Mouse (Mus musculus): ENCODE results near the gene Pdzd2. TPM values are rescaled to one million over a fixed set of nuclear protein-coding genes. Genes with fewer than 3 reads are reported as not detected.
A peak's percentile ranks its signal among the peaks of the same experiment; 100 is the strongest.

The Pdzd2 gene
- polyA plus RNA-seq, 1 experiment from 2014 or later = 19.1 TPM

- ATAC-seq (replicated peaks; ENCODE audit: low FRiP score, low read depth) (no peak), DNase-seq (ENCODE audit: low spot score) (no peak)
- no peak for TF ChIP-seq CTCF (IDR thresholded peaks at IDR 0.05; ENCODE audit: low read depth)
- Histone ChIP-seq H3K36me3 (ENCODE audit: insufficient read depth, low read length) (no peaks in the 10 kb centered on the region), H3K9me3 (replicated peaks; ENCODE audit: low read length) (no peaks in the 10 kb centered on the region), H3K4me1 (replicated peaks; ENCODE audit: insufficient read depth, low read length) (0 out of 2 replicates have a peak, but pooled peaks cover 3% of the 10 kb centered on the region), H3K27ac (no peak overlapping the region), H3K4me3 (replicated peaks; ENCODE audit: low read depth, low read length) (no peak overlapping the region), H3K4me2 (ENCODE audit: low read length) (no peak overlapping the region), H3K27me3 (ENCODE audit: insufficient read depth, low read length) (no peaks in the 10 kb centered on the region), H3K9ac (ENCODE audit: low read depth, low read length) (no peak overlapping the region)
- 69% methylated on average over 4 of the region's 4 CpGs for WGBS
Measured at GRCm38 (mm10) chr15:12734221-12734620, 5.5 kb downstream of the Pdzd2 start.

DNA sequence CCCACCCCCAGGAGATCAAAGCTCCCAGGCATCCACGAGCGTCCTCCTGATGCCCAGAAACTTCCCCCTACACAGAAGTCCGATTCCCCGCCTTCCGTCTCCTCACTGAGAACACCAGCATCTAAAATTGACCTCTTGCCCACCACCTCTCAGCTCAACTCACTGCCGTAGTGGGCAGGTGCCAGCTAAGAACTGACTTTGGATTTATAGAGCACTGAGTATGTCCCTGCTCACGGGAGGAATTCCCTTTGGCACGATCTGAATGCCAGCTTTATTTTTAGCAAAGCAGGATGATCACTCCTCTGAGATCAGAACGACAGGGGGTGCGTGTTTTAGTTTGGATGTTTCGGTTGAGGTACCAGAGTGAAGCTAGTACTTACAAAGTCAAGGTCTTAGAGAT is 7.1 kb downstream of the Pdzd2 start:
- Histone ChIP-seq H3K4me1 (replicated peaks; ENCODE audit: insufficient read depth, low read length) (no peaks in the 10 kb centered on the region), H3K36me3 (ENCODE audit: insufficient read depth, low read length) (no peaks in the 10 kb centered on the region), H3K4me2 (ENCODE audit: low read length) (no peak overlapping the region), H3K27ac (no peak overlapping the region), H3K4me3 (replicated peaks; ENCODE audit: low read depth, low read length) (no peak overlapping the region), H3K9ac (ENCODE audit: low read depth, low read length) (no peak overlapping the region), H3K27me3 (ENCODE audit: insufficient read depth, low read length) (no peaks in the 10 kb centered on the region), H3K9me3 (replicated peaks; ENCODE audit: low read length) (no peaks in the 10 kb centered on the region)
- no peak for ATAC-seq (replicated peaks; ENCODE audit: low FRiP score, low read depth)
- no peak for TF ChIP-seq CTCF (IDR thresholded peaks at IDR 0.05; ENCODE audit: low read depth)
- WGBS = 66% methylated on average over 11 of the region's 11 CpGs
- no peak for DNase-seq (ENCODE audit: low spot score)

DNA sequence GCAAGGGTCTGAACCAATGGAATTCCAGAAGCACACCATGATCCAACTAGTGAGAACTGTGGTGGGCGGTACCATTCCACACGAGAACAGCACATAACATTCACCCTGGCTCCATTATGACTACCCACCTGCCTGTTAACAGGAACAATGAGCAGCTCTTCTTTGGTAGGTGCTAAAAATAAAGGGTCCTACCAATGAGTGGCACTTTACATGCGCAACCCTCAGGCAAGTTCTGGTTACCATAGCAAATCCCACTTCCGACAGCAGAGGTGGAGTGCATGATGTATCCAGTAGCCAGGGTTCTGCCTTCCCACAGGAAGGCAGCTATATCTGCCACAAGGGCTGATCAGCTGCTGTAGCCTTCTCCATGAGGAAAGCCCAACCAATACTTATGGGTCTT is 11.3 kb downstream of the Pdzd2 start:
- H3K9me3 ChIP-seq (replicated peaks; ENCODE audit: low read length) = no peaks in the 10 kb centered on the region
- ATAC-seq (replicated peaks; ENCODE audit: low FRiP score, low read depth) = no peak
- H3K4me1 ChIP-seq (replicated peaks; ENCODE audit: insufficient read depth, low read length) = no peaks in the 10 kb centered on the region
- no peak for DNase-seq (ENCODE audit: low spot score)
- TF ChIP-seq CTCF (IDR thresholded peaks at IDR 0.05; ENCODE audit: low read depth) = no peak
- no peaks in the 10 kb centered on the region for H3K36me3 ChIP-seq (ENCODE audit: insufficient read depth, low read length)
- no peak overlapping the region for H3K4me2 ChIP-seq (ENCODE audit: low read length)
- H3K4me3 ChIP-seq (replicated peaks; ENCODE audit: low read depth, low read length) = no peak overlapping the region
- no peaks in the 10 kb centered on the region for H3K27me3 ChIP-seq (ENCODE audit: insufficient read depth, low read length)
- no peak overlapping the region for H3K9ac ChIP-seq (ENCODE audit: low read depth, low read length)
- H3K27ac ChIP-seq = no peak overlapping the region
- 90% methylated on average over 4 of the region's 4 CpGs for WGBS

DNA sequence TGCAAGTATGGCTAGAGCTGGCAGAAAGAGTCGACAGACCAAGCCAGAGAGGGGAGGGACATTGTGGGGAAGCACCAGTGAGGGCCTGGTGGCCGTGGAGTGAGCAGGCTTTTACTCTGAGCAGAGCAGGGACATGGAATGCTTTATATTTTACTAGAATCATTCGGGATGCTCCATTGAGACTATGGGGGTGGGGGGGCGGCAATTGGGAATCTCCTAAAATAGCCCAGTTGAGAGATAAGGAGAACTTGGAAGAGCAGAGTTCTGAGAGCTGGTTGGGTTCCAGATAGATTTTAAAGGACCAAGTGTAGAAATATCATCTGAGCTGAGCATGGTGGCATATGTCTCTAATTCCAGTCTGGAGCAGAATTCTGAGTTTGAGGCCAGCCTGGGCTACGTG is 14.5 kb downstream of the Pdzd2 start:
- no peaks in the 10 kb centered on the region for H3K36me3 ChIP-seq (ENCODE audit: insufficient read depth, low read length)
- H3K27me3 ChIP-seq (ENCODE audit: insufficient read depth, low read length) = no peaks in the 10 kb centered on the region
- H3K4me2 ChIP-seq (ENCODE audit: low read length) = no peak overlapping the region
- H3K4me3 ChIP-seq (replicated peaks; ENCODE audit: low read depth, low read length) = no peak overlapping the region
- 72% methylated on average over 5 of the region's 5 CpGs for WGBS
- H3K9ac ChIP-seq (ENCODE audit: low read depth, low read length) = no peak overlapping the region
- no peak overlapping the region for H3K27ac ChIP-seq
- DNase-seq (ENCODE audit: low spot score) (no peak), ATAC-seq (replicated peaks; ENCODE audit: low FRiP score, low read depth) (no peak)
- TF ChIP-seq CTCF (IDR thresholded peaks at IDR 0.05; ENCODE audit: low read depth) = no peak
- H3K4me1 ChIP-seq (replicated peaks; ENCODE audit: insufficient read depth, low read length) = no peaks in the 10 kb centered on the region
- H3K9me3 ChIP-seq (replicated peaks; ENCODE audit: low read length) = no peaks in the 10 kb centered on the region

GRCm38 (mm10) chr15:12721684-12722500 is 17.8 kb downstream of the Pdzd2 start:
- DNase-seq (ENCODE audit: low spot score) (no peak), ATAC-seq (replicated peaks; ENCODE audit: low FRiP score, low read depth) (no peak)
- Histone ChIP-seq H3K27me3 (ENCODE audit: insufficient read depth, low read length) (no peaks in the 10 kb centered on the region), H3K4me3 (replicated peaks; ENCODE audit: low read depth, low read length) (no peak overlapping the region), H3K9ac (ENCODE audit: low read depth, low read length) (no peak overlapping the region), H3K36me3 (ENCODE audit: insufficient read depth, low read length) (no peaks in the 10 kb centered on the region), H3K9me3 (replicated peaks; ENCODE audit: low read length) (no peaks in the 10 kb centered on the region), H3K27ac (no peak overlapping the region), H3K4me2 (ENCODE audit: low read length) (no peak overlapping the region), H3K4me1 (replicated peaks; ENCODE audit: insufficient read depth, low read length) (no peaks in the 10 kb centered on the region)
- WGBS = 48% methylated on average over 6 of the region's 6 CpGs
- TF ChIP-seq CTCF (IDR thresholded peaks at IDR 0.05; ENCODE audit: low read depth) = no peak

- Histone ChIP-seq H3K9ac (ENCODE audit: low read depth, low read length) (no peak overlapping the region), H3K36me3 (ENCODE audit: insufficient read depth, low read length) (no peaks in the 10 kb centered on the region), H3K27me3 (ENCODE audit: insufficient read depth, low read length) (no peaks in the 10 kb centered on the region), H3K9me3 (replicated peaks; ENCODE audit: low read length) (no peaks in the 10 kb centered on the region), H3K4me1 (replicated peaks; ENCODE audit: insufficient read depth, low read length) (no peaks in the 10 kb centered on the region), H3K4me2 (ENCODE audit: low read length) (no peak overlapping the region), H3K4me3 (replicated peaks; ENCODE audit: low read depth, low read length) (no peak overlapping the region), H3K27ac (no peak overlapping the region)
- DNase-seq (ENCODE audit: low spot score) (peak; percentile 32), ATAC-seq (replicated peaks; ENCODE audit: low FRiP score, low read depth) (no peak)
- no peak for TF ChIP-seq CTCF (IDR thresholded peaks at IDR 0.05; ENCODE audit: low read depth)
- 31% methylated on average over 14 of the region's 14 CpGs for WGBS
Measured at GRCm38 (mm10) chr15:12718819-12719218, 20.9 kb downstream of the Pdzd2 start.
